Mouse (Mus musculus): Measurements from ENCODE around the gene Appl2.

- TF ChIP-seq TCF3 (IDR thresholded peaks at IDR 0.05; ENCODE audit: insufficient read length, low read depth) (no peak), TCF12 (IDR thresholded peaks at IDR 0.05; ENCODE audit: insufficient read depth, poor library complexity, severe bottlenecking) (no peak), POLR2AphosphoS2 (IDR thresholded peaks at IDR 0.05; ENCODE audit: insufficient read length, low read depth) (no peak), MYOD1 (IDR thresholded peaks at IDR 0.05; ENCODE audit: control insufficient read depth in 1 of 3, insufficient read length in 2 of 3, low read depth in 2 of 3) (no peak), MYOG (IDR thresholded peaks at IDR 0.05; ENCODE audit: control insufficient read depth in 1 of 3, insufficient read depth in 1 of 3, insufficient read length in 2 of 3, low read depth in 2 of 3) (no peak), MAX (IDR thresholded peaks at IDR 0.05; ENCODE audit: low read depth) (no peak), POLR2A (IDR thresholded peaks at IDR 0.05; ENCODE audit: insufficient read length, low read depth) (no peak), CEBPB (IDR thresholded peaks at IDR 0.05; ENCODE audit: insufficient read depth, poor library complexity, severe bottlenecking) (no peak), USF1 (IDR thresholded peaks at IDR 0.05; ENCODE audit: low read depth) (no peak), E2F4 (IDR thresholded peaks at IDR 0.05; ENCODE audit: insufficient read depth) (no peak), SRF (IDR thresholded peaks at IDR 0.05; ENCODE audit: control insufficient read depth, insufficient read length, low read depth) (no peak)
Observed at GRCm38 (mm10) chr10:83611863-83612262, 36.7 kb downstream of the Appl2 start.
